Mouse (Mus musculus) MEL (cell line): ENCODE results near the gene Foxa2.

ENCODE experiments used
- CHD1 ChIP-seq: IDR thresholded peaks from 2 replicates; pipeline ENCODE4 v1.6.1; 2012; ENCODE audit warnings: low read depth, mild to moderate bottlenecking, inconsistent platforms, low read length, improper control_type of control experiment
- CTCF ChIP-seq, 3 experiments: IDR thresholded peaks in 2 of 3; conservative IDR thresholded peaks in 1 of 3; 2 replicates each; pipeline ENCODE4 v1.5.1; 2011 to 2012; ENCODE audit warnings: low read length in 3 of 3, low read depth in 2 of 3, mild to moderate bottlenecking in 2 of 3, improper control_type of control experiment in 1 of 3, inconsistent platforms in 1 of 3, mixed read lengths in 1 of 3, moderate library complexity in 1 of 3; ENCODE audit not compliant: control insufficient read depth in 1 of 3, insufficient read depth in 1 of 3, poor library complexity in 1 of 3, severe bottlenecking in 1 of 3
- GATA1 ChIP-seq: IDR thresholded peaks from 2 replicates; pipeline ENCODE4 v1.6.1; 2011; ENCODE audit warnings: low read depth, low read length, improper control_type of control experiment
- SMC3 ChIP-seq: IDR thresholded peaks from 2 replicates; pipeline ENCODE4 v1.6.1; 2011; ENCODE audit warnings: low read depth, low read length, improper control_type of control experiment
- TCF12 ChIP-seq: IDR thresholded peaks from 2 replicates; pipeline ENCODE4 v1.6.1; 2014; ENCODE audit warnings: low read depth, mild to moderate bottlenecking, inconsistent platforms, low read length, improper control_type of control experiment, moderate library complexity

GRCm38 (mm10) chr2:148021016-148021415, 25.8 kb downstream of the Foxa2 start:
- no peak for TF ChIP-seq SMC3
- no peak for TF ChIP-seq CTCF (IDR thresholded peaks at IDR 0.05 in 2 of 3, conservative IDR thresholded peaks at IDR 0.05 in 1 of 3; ENCODE audit: control insufficient read depth in 1 of 3, insufficient read depth in 1 of 3, low read depth in 2 of 3, low read length in 3 of 3, poor library complexity in 1 of 3, severe bottlenecking in 1 of 3)
- TF ChIP-seq TCF12: no peak
- TF ChIP-seq CHD1: no peak
- TF ChIP-seq GATA1: no peak
